ENCODE assay signal across 21 mouse cellular contexts in the genomic region with DNA sequence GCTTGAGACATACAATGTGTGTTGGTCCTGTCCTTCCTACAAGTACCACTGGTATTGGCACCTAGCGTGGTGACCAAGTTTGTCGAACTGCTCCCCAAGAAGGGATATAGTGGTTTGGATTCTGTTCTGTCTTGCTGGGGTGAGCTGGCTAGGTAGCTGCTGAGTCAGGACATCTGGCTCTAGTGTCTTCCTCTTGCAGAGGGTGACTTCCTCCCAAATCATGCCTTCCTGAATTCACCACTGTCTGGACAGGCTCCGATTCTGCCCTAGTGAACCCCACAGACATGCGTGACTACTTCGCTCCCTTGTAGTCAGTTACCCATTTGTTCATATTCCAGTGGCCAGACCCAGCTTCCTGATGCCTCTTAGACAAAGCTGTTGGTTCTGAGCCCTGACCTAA.
DNase-seq lines count a peak whose midpoint lies in the region; ATAC-seq and TF ChIP-seq lines count a peak whose summit lies in the region.
"Had no signal": no experiment of that assay in that cellular context is flagged by ENCODE, and none has a peak within 500 bp of the region (broad histone marks: within the 10 kb centered on the region; RNA-seq: fewer than 3 reads in every experiment).

No protein-coding gene starts in this region.

- no peaks in the 10 kb centered on the region for H3K79me2 ChIP-seq in liver, adult 2 months (ENCODE audit: control insufficient read depth, insufficient read depth, low read length)

- DNase-seq in liver, adult 2 months (ENCODE audit: extremely low read depth, low read depth, low spot score): peak; percentile 12
- no peak for DNase-seq in liver
- DNase-seq in limb, embryonic 10.5 days (ENCODE audit: low spot score): peak; percentile 19
- no peak for DNase-seq in gastrocnemius, adult 8-10 months (ENCODE audit: low spot score in 2 of 2)
- DNase-seq in lung, adult 2 months: no peak
- DNase-seq: adrenal gland, adult 8-10 months; B cell, adult 2 months; cerebellum, adult 11-12 months; cerebellum, adult 9-10 months; forebrain, postnatal 0 days; gastrocnemius, postnatal 25 days; heart, adult 2 months; heart, postnatal 36 days had no signal

- no peaks in the 10 kb centered on the region for H3K9me3 ChIP-seq in limb, embryonic 10.5 days (replicated peaks)
- H3K9me3 ChIP-seq: embryonic facial prominence, embryonic 10.5 days; forebrain, embryonic 13.5 days; heart, embryonic 12.5 days; hindbrain, embryonic 13.5 days had no signal

- no peak overlapping the region for H3K9ac ChIP-seq in liver, adult 2 months (ENCODE audit: low read depth, low read length)
- H3K9ac ChIP-seq: forebrain, embryonic 13.5 days; forebrain, postnatal 0 days; heart, embryonic 12.5 days; hindbrain, embryonic 13.5 days had no signal

- no peak overlapping the region for H3K27ac ChIP-seq in liver, adult 2 months (replicated peaks; ENCODE audit: insufficient read depth, low read depth, low read length)
- H3K27ac ChIP-seq in limb, embryonic 10.5 days: no peak overlapping the region
- H3K27ac ChIP-seq: embryonic facial prominence, embryonic 10.5 days; forebrain, embryonic 13.5 days; heart, adult 2 months; hindbrain, postnatal 0 days had no signal

- no peaks in the 10 kb centered on the region for H3K36me3 ChIP-seq in liver, adult 2 months (ENCODE audit: control insufficient read depth, insufficient read depth, low read length)
- H3K36me3 ChIP-seq in limb, embryonic 10.5 days: no peaks in the 10 kb centered on the region
- H3K36me3 ChIP-seq: embryonic facial prominence, embryonic 10.5 days; G1E; heart, embryonic 12.5 days; hindbrain, embryonic 13.5 days had no signal

- H3K4me3 ChIP-seq in liver, adult 2 months (ENCODE audit: insufficient read depth, low read depth, low read length): no peak overlapping the region
- no peak overlapping the region for H3K4me3 ChIP-seq in limb, embryonic 10.5 days
- no peak overlapping the region for H3K4me3 ChIP-seq in lung, adult 2 months (replicated peaks; ENCODE audit: extremely low read depth, low read depth, low read length)
- H3K4me3 ChIP-seq: embryonic facial prominence, embryonic 10.5 days; forebrain, embryonic 13.5 days; heart, adult 2 months; heart, embryonic 12.5 days; hindbrain, embryonic 13.5 days had no signal

- H3K4me1 ChIP-seq in liver, adult 2 months (ENCODE audit: control insufficient read depth, insufficient read depth, low read length): peaks cover 9% of the 10 kb centered on the region
- H3K4me1 ChIP-seq in limb, embryonic 10.5 days: peaks cover 22% of the 10 kb centered on the region
- H3K4me1 ChIP-seq in lung, adult 2 months (ENCODE audit: control insufficient read depth, insufficient read depth, low read length): no peaks in the 10 kb centered on the region
- H3K4me1 ChIP-seq: forebrain, embryonic 13.5 days; heart, embryonic 12.5 days had no signal

- 75% methylated on average over 5 of the region's 5 CpGs for WGBS in liver, adult 2 months
- 90% methylated on average over 5 of the region's 5 CpGs for WGBS in limb, embryonic 10.5 days
- 85% methylated on average over 5 of the region's 5 CpGs for WGBS in lung, adult 2 months

- no peak for TF ChIP-seq CTCF in liver, adult 2 months (IDR thresholded peaks at IDR 0.05; ENCODE audit: low read depth, low read length)
- no peak for TF ChIP-seq CTCF in lung, adult 2 months (IDR thresholded peaks at IDR 0.05; ENCODE audit: insufficient read depth, low read length)

- TF ChIP-seq POLR2A in liver, adult 2 months (IDR thresholded peaks at IDR 0.05; ENCODE audit: extremely low read depth, insufficient read depth, low read length): no peak
- TF ChIP-seq POLR2A in lung, adult 2 months (IDR thresholded peaks at IDR 0.05; ENCODE audit: borderline replicate concordance, extremely low read depth, low read depth, low read length): no peak

- ATAC-seq in common myeloid progenitor, adult 5-6 weeks (replicated peaks; ENCODE audit: low read depth, poor library complexity, severe bottlenecking): peak; percentile 88
- ATAC-seq: CD4-positive, CD25-positive, alpha-beta regulatory T cell, adult 4 months; forebrain, embryonic 13.5 days; forebrain, postnatal 0 days; hindbrain, postnatal 0 days had no signal

- H3K27me3 ChIP-seq in liver, adult 2 months (ENCODE audit: control insufficient read depth, insufficient read depth, low read length): no peaks in the 10 kb centered on the region
- no peaks in the 10 kb centered on the region for H3K27me3 ChIP-seq in limb, embryonic 10.5 days (ENCODE audit: low read depth, poor library complexity, severe bottlenecking)
- H3K27me3 ChIP-seq: forebrain, embryonic 13.5 days; heart, embryonic 12.5 days had no signal

Comparison
In these comparisons a context has a peak if more than half of its experiments do, and no peak if none do; other contexts are left out.
1. DNase-seq: peak in liver, adult 2 months (single experiment) and limb, embryonic 10.5 days (single experiment); none in liver (single experiment), gastrocnemius, adult 8-10 months (0 of 2) and lung, adult 2 months (single experiment).